Mouse (Mus musculus): ENCODE measurements around the gene Tbc1d20. TPM values are rescaled to one million over a fixed set of nuclear protein-coding genes. Genes with fewer than 3 reads are reported as not detected.

Tbc1d20 gene
- total and polyA plus RNA-seq, 2 experiments = 13.0 to 25.1 TPM

- no peak overlapping the region for H3K9ac ChIP-seq (ENCODE audit: low read depth, low read length)
Measured at GRCm38 (mm10) chr2:152302862-152303261, 9.2 kb downstream of the Tbc1d20 start.

GRCm38 (mm10) chr2:152303781-152304180, 10.2 kb downstream of the Tbc1d20 start:
- H3K4me3 ChIP-seq (ENCODE audit: insufficient read depth, low read depth, low read length) = no peak overlapping the region
- H3K4me1 ChIP-seq (ENCODE audit: control insufficient read depth, insufficient read depth, low read length) = peaks cover 4% of the 10 kb centered on the region; the same call in 1 of the 2 replicates
- DNase-seq (ENCODE audit: extremely low read depth, low read depth, low spot score) = no peak
- H3K36me3 ChIP-seq (ENCODE audit: control insufficient read depth, insufficient read depth, low read length) = peaks cover 31% of the 10 kb centered on the region
- peaks cover 15% of the 10 kb centered on the region for H3K79me2 ChIP-seq (ENCODE audit: control insufficient read depth, insufficient read depth, low read length)
- WGBS = 81% methylated on average over 5 of the region's 5 CpGs
- H3K27me3 ChIP-seq (ENCODE audit: control insufficient read depth, insufficient read depth, low read length) = no peaks in the 10 kb centered on the region
- H3K27ac ChIP-seq (replicated peaks; ENCODE audit: insufficient read depth, low read depth, low read length) = no peak overlapping the region
- TF ChIP-seq CTCF (IDR thresholded peaks at IDR 0.05; ENCODE audit: low read depth, low read length) (no peak), POLR2A (IDR thresholded peaks at IDR 0.05; ENCODE audit: extremely low read depth, insufficient read depth, low read length) (no peak)
- no peak overlapping the region for H3K9ac ChIP-seq (ENCODE audit: low read depth, low read length)

More at GRCm38 (mm10) chr2:152302862-152303261, 9.2 kb downstream of the Tbc1d20 start:
- peak; percentile 72 for DNase-seq (ENCODE audit: extremely low read depth, low read depth, low spot score)
- H3K79me2 ChIP-seq (ENCODE audit: control insufficient read depth, insufficient read depth, low read length) = peaks cover 18% of the 10 kb centered on the region
- 0 out of 2 replicates have a peak overlapping the region, but pooled peaks have one; percentile 24 for H3K27ac ChIP-seq (replicated peaks; ENCODE audit: insufficient read depth, low read depth, low read length)
- H3K4me3 ChIP-seq (ENCODE audit: insufficient read depth, low read depth, low read length) = no peak overlapping the region
- H3K4me1 ChIP-seq (ENCODE audit: control insufficient read depth, insufficient read depth, low read length) = peaks cover 4% of the 10 kb centered on the region; the same call in 1 of the 2 replicates
- WGBS = 77% methylated on average over 2 of the region's 2 CpGs
- H3K27me3 ChIP-seq (ENCODE audit: control insufficient read depth, insufficient read depth, low read length) = no peaks in the 10 kb centered on the region
- peaks cover 22% of the 10 kb centered on the region for H3K36me3 ChIP-seq (ENCODE audit: control insufficient read depth, insufficient read depth, low read length)
- TF ChIP-seq POLR2A (IDR thresholded peaks at IDR 0.05; ENCODE audit: extremely low read depth, insufficient read depth, low read length) = no peak
- no peak for TF ChIP-seq CTCF (IDR thresholded peaks at IDR 0.05; ENCODE audit: low read depth, low read length)

GRCm38 (mm10) chr2:152305480-152305879, 11.9 kb downstream of the Tbc1d20 start:
- Histone ChIP-seq H3K4me1 (ENCODE audit: control insufficient read depth, insufficient read depth, low read length) (peaks cover 4% of the 10 kb centered on the region; the same call in 1 of the 2 replicates), H3K36me3 (ENCODE audit: control insufficient read depth, insufficient read depth, low read length) (peaks cover 36% of the 10 kb centered on the region), H3K79me2 (ENCODE audit: control insufficient read depth, insufficient read depth, low read length) (peaks cover 9% of the 10 kb centered on the region; the same call in 1 of the 2 replicates), H3K27me3 (ENCODE audit: control insufficient read depth, insufficient read depth, low read length) (no peaks in the 10 kb centered on the region), H3K4me3 (ENCODE audit: insufficient read depth, low read depth, low read length) (no peak overlapping the region), H3K27ac (replicated peaks; ENCODE audit: insufficient read depth, low read depth, low read length) (no peak overlapping the region), H3K9ac (ENCODE audit: low read depth, low read length) (no peak overlapping the region)
- DNase-seq (ENCODE audit: extremely low read depth, low read depth, low spot score) = no peak
- 89% methylated on average over 6 of the region's 6 CpGs for WGBS
- TF ChIP-seq CTCF (IDR thresholded peaks at IDR 0.05; ENCODE audit: low read depth, low read length) (no peak), POLR2A (IDR thresholded peaks at IDR 0.05; ENCODE audit: extremely low read depth, insufficient read depth, low read length) (no peak)

- H3K79me2 ChIP-seq (ENCODE audit: control insufficient read depth, insufficient read depth, low read length) = peaks cover 6% of the 10 kb centered on the region; the same call in 1 of the 2 replicates
- TF ChIP-seq POLR2A (IDR thresholded peaks at IDR 0.05; ENCODE audit: extremely low read depth, insufficient read depth, low read length) (no peak), CTCF (IDR thresholded peaks at IDR 0.05; ENCODE audit: low read depth, low read length) (no peak)
- 0 out of 2 replicates have a peak, but pooled peaks cover 2% of the 10 kb centered on the region for H3K4me1 ChIP-seq (ENCODE audit: control insufficient read depth, insufficient read depth, low read length)
- WGBS = 81% methylated on average over 3 of the region's 3 CpGs
- no peak for DNase-seq (ENCODE audit: extremely low read depth, low read depth, low spot score)
- no peak overlapping the region for H3K9ac ChIP-seq (ENCODE audit: low read depth, low read length)
- no peak overlapping the region for H3K4me3 ChIP-seq (ENCODE audit: insufficient read depth, low read depth, low read length)
- H3K36me3 ChIP-seq (ENCODE audit: control insufficient read depth, insufficient read depth, low read length) = peaks cover 44% of the 10 kb centered on the region
- H3K27ac ChIP-seq (replicated peaks; ENCODE audit: insufficient read depth, low read depth, low read length) = no peak overlapping the region
- no peaks in the 10 kb centered on the region for H3K27me3 ChIP-seq (ENCODE audit: control insufficient read depth, insufficient read depth, low read length)
Measured at GRCm38 (mm10) chr2:152307186-152307585, 13.6 kb downstream of the Tbc1d20 start.

GRCm38 (mm10) chr2:152312996-152313395, 19.4 kb downstream of the Tbc1d20 start:
- Histone ChIP-seq H3K4me1 (ENCODE audit: control insufficient read depth, insufficient read depth, low read length) (peaks cover 8% of the 10 kb centered on the region; the same call in 1 of the 2 replicates), H3K27ac (replicated peaks; ENCODE audit: insufficient read depth, low read depth, low read length) (no peak overlapping the region), H3K4me3 (ENCODE audit: insufficient read depth, low read depth, low read length) (no peak overlapping the region), H3K79me2 (ENCODE audit: control insufficient read depth, insufficient read depth, low read length) (no peaks in the 10 kb centered on the region), H3K27me3 (ENCODE audit: control insufficient read depth, insufficient read depth, low read length) (no peaks in the 10 kb centered on the region), H3K36me3 (ENCODE audit: control insufficient read depth, insufficient read depth, low read length) (peaks cover 26% of the 10 kb centered on the region), H3K9ac (ENCODE audit: low read depth, low read length) (no peak overlapping the region)
- DNase-seq (ENCODE audit: extremely low read depth, low read depth, low spot score) = no peak
- TF ChIP-seq POLR2A (IDR thresholded peaks at IDR 0.05; ENCODE audit: extremely low read depth, insufficient read depth, low read length) = no peak
- no peak for TF ChIP-seq CTCF (IDR thresholded peaks at IDR 0.05; ENCODE audit: low read depth, low read length)
- 41% methylated on average over 7 of the region's 7 CpGs for WGBS

- H3K27ac ChIP-seq (replicated peaks; ENCODE audit: insufficient read depth, low read depth, low read length) = no peak overlapping the region
- H3K27me3 ChIP-seq (ENCODE audit: control insufficient read depth, insufficient read depth, low read length) = no peaks in the 10 kb centered on the region
- 27% methylated on average over 6 of the region's 6 CpGs for WGBS
- peak; percentile 77 for DNase-seq (ENCODE audit: extremely low read depth, low read depth, low spot score)
- peaks cover 18% of the 10 kb centered on the region for H3K36me3 ChIP-seq (ENCODE audit: control insufficient read depth, insufficient read depth, low read length)
- peaks cover 8% of the 10 kb centered on the region; the same call in 1 of the 2 replicates for H3K4me1 ChIP-seq (ENCODE audit: control insufficient read depth, insufficient read depth, low read length)
- TF ChIP-seq POLR2A (IDR thresholded peaks at IDR 0.05; ENCODE audit: extremely low read depth, insufficient read depth, low read length) (no peak), CTCF (IDR thresholded peaks at IDR 0.05; ENCODE audit: low read depth, low read length) (no peak)
- no peak overlapping the region for H3K4me3 ChIP-seq (ENCODE audit: insufficient read depth, low read depth, low read length)
- no peak overlapping the region for H3K9ac ChIP-seq (ENCODE audit: low read depth, low read length)
- no peaks in the 10 kb centered on the region for H3K79me2 ChIP-seq (ENCODE audit: control insufficient read depth, insufficient read depth, low read length)
Measured at GRCm38 (mm10) chr2:152313926-152314325, 20.3 kb downstream of the Tbc1d20 start.
